Mouse (Mus musculus) liver, postnatal 0 days (tissue): ENCODE results near the gene Tmem132e. TPM values are rescaled to one million over a fixed set of nuclear protein-coding genes. Genes with fewer than 3 reads are reported as not detected.

Source experiments
- ATAC-seq: fragments of 200-750 bp; cut with Nextera tagmentation; 2 replicates; pipeline ENCODE4 v1.8.0; 2017; ENCODE audit warnings: mild to moderate bottlenecking, moderate library complexity
- DNase-seq: peaks from one replicate; pipeline ENCODE4 v3.0.0-alpha.2; 2016
- H3K27ac ChIP-seq: fragments of 300-500 bp; sonication (generic); 2 replicates; pipeline ENCODE4 v1.5.1; 2014; ENCODE audit warnings: antibody characterized with exemption, moderate library complexity, mild to moderate bottlenecking, low read depth
- H3K27me3 ChIP-seq: fragments of 300-500 bp; sonication (generic); 2 replicates; pipeline ENCODE4 v1.6.1; 2014; ENCODE audit warnings: low read length, control low read depth, mixed read lengths; ENCODE audit not compliant: insufficient read depth
- H3K36me3 ChIP-seq: fragments of 300-500 bp; sonication (generic); replicated peaks from 2 replicates; pipeline ENCODE4 v1.6.1; 2014; ENCODE audit warnings: mild to moderate bottlenecking, control low read depth, low read length, moderate library complexity, mixed read lengths; ENCODE audit not compliant: insufficient read depth
- H3K4me1 ChIP-seq: fragments of 300-500 bp; sonication (generic); 2 replicates; pipeline ENCODE4 v1.6.1; 2014; ENCODE audit warnings: antibody characterized with exemption, mild to moderate bottlenecking, control low read depth; ENCODE audit not compliant: insufficient read depth
- H3K4me2 ChIP-seq: fragments of 300-500 bp; sonication (generic); 2 replicates; pipeline ENCODE4 v1.6.1; 2014; ENCODE audit warnings: low read depth, mild to moderate bottlenecking, low read length, moderate library complexity, mixed read lengths
- H3K4me3 ChIP-seq: fragments of 300-500 bp; sonication (generic); 2 replicates; pipeline ENCODE4 v1.5.1; 2014; ENCODE audit warnings: low read depth, low read length
- H3K9ac ChIP-seq: fragments of 300-500 bp; sonication (generic); replicated peaks from 2 replicates; pipeline ENCODE4 v1.6.1; 2014; ENCODE audit warnings: mild to moderate bottlenecking, moderate library complexity
- H3K9me3 ChIP-seq: fragments of 300-500 bp; sonication (generic); 2 replicates; pipeline ENCODE4 v1.6.1; 2016; ENCODE audit warnings: mild to moderate bottlenecking, control low read depth, low read length, mixed read lengths
- CTCF ChIP-seq: sonication (generic); IDR thresholded peaks from 2 replicates; pipeline ENCODE4 v1.5.1; 2016; ENCODE audit warnings: antibody characterized with exemption, low read depth
- EP300 ChIP-seq: IDR thresholded peaks from 2 replicates; pipeline ENCODE4 v1.6.1; 2016; ENCODE audit warnings: antibody characterized with exemption, low read depth, mild to moderate bottlenecking
- WGBS: fragments of 180-500 bp; shearing (Covaris S2); extraction: QIAGEN DNeasy Blood & Tissue Kit; methylation state at CpG from one replicate; pipeline ENCODE4 v1.1.7; 2014; ENCODE audit not compliant: insufficient replicate concordance; 5-methylcytosine and 5-hydroxymethylcytosine counted together
- polyA plus RNA-seq: library from polyadenylated mRNA; unstranded; fragments of >200 nt; fragmentation: Nextera tagmentation; extraction: Ambion mirVana; gene quantifications from 2 replicates; pipeline ENCODE4 v1.2.1, GENCODE M21; 2015

Gene Tmem132e
- polyA plus RNA-seq, 1 experiment from 2014 or later, result 0.40 TPM

- Histone ChIP-seq H3K27me3 (peaks cover 36% of the 10 kb centered on the region), H3K36me3 (no peaks in the 10 kb centered on the region), H3K4me1 (0 out of 2 replicates have a peak, but pooled peaks cover 3% of the 10 kb centered on the region), H3K9me3 (no peaks in the 10 kb centered on the region), H3K4me3 (no peak overlapping the region), H3K27ac (no peak overlapping the region), H3K4me2 (no peak overlapping the region), H3K9ac (no peak overlapping the region)
- ATAC-seq, result no peak
- no peak for TF ChIP-seq EP300
- no peak for TF ChIP-seq CTCF
- WGBS, result 53% methylated on average over 3 of the region's 3 CpGs
- no peak for DNase-seq
Observed at GRCm38 (mm10) chr11:82392341-82392740, 3.6 kb downstream of the Tmem132e start.

GRCm38 (mm10) chr11:82399621-82400020 is 10.9 kb downstream of the Tmem132e start:
- DNase-seq (peak; percentile 59), ATAC-seq (no peak)
- H3K36me3 ChIP-seq, result no peaks in the 10 kb centered on the region
- H3K4me3 ChIP-seq, result no peak overlapping the region
- H3K27me3 ChIP-seq, result no peaks in the 10 kb centered on the region
- H3K27ac ChIP-seq, result no peak overlapping the region
- no peak overlapping the region for H3K4me2 ChIP-seq
- WGBS, result 13% methylated on average over 3 of the region's 3 CpGs
- TF ChIP-seq CTCF (peak; percentile 69), EP300 (no peak)
- H3K9me3 ChIP-seq, result no peaks in the 10 kb centered on the region
- no peak overlapping the region for H3K9ac ChIP-seq
- H3K4me1 ChIP-seq, result no peaks in the 10 kb centered on the region

DNA sequence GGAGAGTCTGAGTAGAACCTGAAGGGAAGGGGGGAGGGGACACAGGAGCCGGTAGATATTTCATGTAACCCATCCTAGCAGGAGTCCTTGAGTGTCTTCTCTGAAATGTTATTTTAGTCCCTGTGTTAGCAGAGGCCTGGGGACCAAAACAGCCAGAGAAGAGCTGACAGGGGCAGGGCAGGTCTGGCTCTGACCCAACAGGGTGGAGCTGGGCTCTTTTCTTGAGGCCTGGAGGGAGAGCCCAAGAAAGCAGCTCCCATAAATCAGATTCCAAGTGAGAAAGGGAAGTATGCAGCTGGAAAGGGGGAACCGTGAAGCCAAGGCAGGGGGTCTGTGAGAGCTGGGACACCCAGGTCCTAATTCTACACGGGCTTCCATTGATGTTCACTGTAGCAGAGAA is 16.9 kb downstream of the Tmem132e start:
- Histone ChIP-seq H3K9ac (no peak overlapping the region), H3K36me3 (no peaks in the 10 kb centered on the region), H3K4me1 (no peaks in the 10 kb centered on the region), H3K27me3 (no peaks in the 10 kb centered on the region), H3K4me2 (no peak overlapping the region), H3K9me3 (no peaks in the 10 kb centered on the region), H3K27ac (no peak overlapping the region), H3K4me3 (no peak overlapping the region)
- no peak for TF ChIP-seq CTCF
- TF ChIP-seq EP300, result no peak
- DNase-seq (no peak), ATAC-seq (no peak)
- 44% methylated on average over 3 of the region's 3 CpGs for WGBS

- DNase-seq (no peak), ATAC-seq (no peak)
- Histone ChIP-seq H3K27me3 (no peaks in the 10 kb centered on the region), H3K27ac (no peak overlapping the region), H3K9me3 (no peaks in the 10 kb centered on the region), H3K9ac (no peak overlapping the region), H3K4me3 (no peak overlapping the region), H3K4me1 (no peaks in the 10 kb centered on the region), H3K4me2 (no peak overlapping the region), H3K36me3 (no peaks in the 10 kb centered on the region)
- WGBS, result 59% methylated on average over 11 of the region's 11 CpGs
- TF ChIP-seq EP300, result no peak
- TF ChIP-seq CTCF, result no peak
Observed at GRCm38 (mm10) chr11:82406358-82407221, 17.9 kb downstream of the Tmem132e start.

GRCm38 (mm10) chr11:82412496-82412895 is 23.8 kb downstream of the Tmem132e start:
- DNase-seq (no peak), ATAC-seq (no peak)
- TF ChIP-seq CTCF (no peak), EP300 (no peak)
- Histone ChIP-seq H3K4me3 (no peak overlapping the region), H3K36me3 (no peaks in the 10 kb centered on the region), H3K4me2 (no peak overlapping the region), H3K9ac (no peak overlapping the region), H3K27me3 (no peaks in the 10 kb centered on the region), H3K9me3 (no peaks in the 10 kb centered on the region), H3K4me1 (no peaks in the 10 kb centered on the region), H3K27ac (no peak overlapping the region)
- 63% methylated on average over 1 of the region's 1 CpGs for WGBS

DNA sequence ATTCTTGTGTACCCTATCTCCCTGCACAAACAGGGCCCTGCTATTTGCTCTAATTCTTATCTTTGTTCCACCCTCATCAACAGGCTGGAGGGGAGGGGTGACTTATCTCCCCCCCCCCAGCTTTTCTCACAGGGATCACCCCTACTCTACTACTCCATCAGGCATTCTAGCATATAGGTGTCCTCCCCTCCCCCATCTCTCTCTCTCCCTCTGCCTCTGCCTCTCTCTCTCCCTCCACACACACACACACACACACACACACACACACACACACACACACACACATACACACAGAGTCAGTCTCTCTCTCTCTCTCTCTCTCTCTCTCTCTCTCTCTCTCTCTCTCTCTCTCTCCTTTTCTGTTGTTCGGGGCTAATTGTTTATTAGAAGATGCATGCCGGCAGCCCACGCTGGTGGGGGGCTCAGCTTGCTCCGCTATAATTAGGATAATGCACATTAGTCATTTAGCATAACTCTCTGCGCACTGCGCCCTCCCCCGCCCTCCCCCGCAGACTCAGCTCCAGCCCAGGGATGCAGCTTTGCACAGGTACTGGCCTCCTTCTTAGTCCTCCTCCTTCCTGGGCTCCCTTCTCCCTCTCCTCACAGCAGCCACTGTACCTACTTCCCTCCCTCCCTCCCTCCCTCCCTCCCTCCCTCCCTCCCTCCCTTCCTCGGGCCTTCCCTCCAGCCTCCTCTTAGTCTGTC is 29.8 kb downstream of the Tmem132e start:
- H3K27me3 ChIP-seq, result no peaks in the 10 kb centered on the region
- H3K27ac ChIP-seq, result no peak overlapping the region
- H3K4me2 ChIP-seq, result no peak overlapping the region
- no peak overlapping the region for H3K4me3 ChIP-seq
- no peak for ATAC-seq
- H3K36me3 ChIP-seq, result no peaks in the 10 kb centered on the region
- no peak for DNase-seq
- TF ChIP-seq EP300, result no peak
- no peak for TF ChIP-seq CTCF
- H3K9ac ChIP-seq, result no peak overlapping the region
- H3K9me3 ChIP-seq, result no peaks in the 10 kb centered on the region
- no peaks in the 10 kb centered on the region for H3K4me1 ChIP-seq
- WGBS, result 70% methylated on average over 8 of the region's 9 CpGs
